In the genomic region with DNA sequence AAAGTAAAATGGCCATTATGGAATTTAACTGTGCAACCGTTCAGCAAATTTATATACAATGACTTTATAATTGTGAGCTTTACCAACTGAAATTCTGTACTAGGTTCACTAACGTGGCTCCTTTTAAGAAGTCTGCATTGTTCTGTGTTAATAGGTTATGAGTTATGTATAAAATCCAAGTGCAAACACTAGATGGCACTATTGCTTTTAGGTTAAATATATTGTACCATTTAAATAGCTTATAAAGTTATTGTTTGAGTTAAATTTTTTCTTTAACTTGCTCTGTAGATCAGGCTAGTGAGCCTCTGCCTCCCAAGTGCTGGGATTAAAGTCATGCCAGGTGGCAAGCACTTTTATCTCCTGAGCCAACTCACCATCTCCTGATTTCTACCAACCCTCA, we compare ENCODE assay signal across 9 mouse cellular contexts. TPM values are rescaled to one million over a fixed set of nuclear protein-coding genes. Genes with fewer than 3 reads are reported as not detected.
DNase-seq lines count a peak whose midpoint lies in the region; ATAC-seq and TF ChIP-seq lines count a peak whose summit lies in the region.
"Had no signal": no experiment of that assay in that cellular context is flagged by ENCODE, and none has a peak within 500 bp of the region (broad histone marks: within the 10 kb centered on the region; RNA-seq: fewer than 3 reads in every experiment).

No protein-coding gene starts in this region.

- ATAC-seq in megakaryocyte progenitor cell, adult 5-6 weeks (replicated peaks; ENCODE audit: poor library complexity): peak; percentile 65
- no peak for ATAC-seq in monocyte, adult 5-6 weeks (replicated peaks; ENCODE audit: insufficient number of reproducible peaks, low FRiP score, low TSS enrichment, poor library complexity, severe bottlenecking)

- no peak for TF ChIP-seq EP300 in CH12.LX (IDR thresholded peaks at IDR 0.05; ENCODE audit: low read length)

- H3K4me3 ChIP-seq in layer of hippocampus, adult 2 months: no peak overlapping the region
- H3K4me3 ChIP-seq in CH12.LX (replicated peaks in 1 of 3; ENCODE audit: low read depth in 2 of 3, low read length in 2 of 3, poor library complexity in 1 of 3): no peak overlapping the region
- H3K4me3 ChIP-seq: limb, embryonic 13.5 days had no signal

- no peak overlapping the region for H3K27ac ChIP-seq in layer of hippocampus, adult 2 months
- H3K27ac ChIP-seq in CH12.LX (ENCODE audit: insufficient read depth, low read depth): no peak overlapping the region
- H3K27ac ChIP-seq: limb, embryonic 13.5 days had no signal

- in situ Hi-C loops in CH12.LX (cut with MboI; ENCODE audit: low pct_ligation_motif_present, low pct_unique_long_range_greater_than_20kb, low sequenced_read_pairs): loop anchor here (5.0 to 10.0 kb wide), 3 partner anchors 181 to 391 kb away; a partner anchor contains a TSS

- peaks cover 0 to 29% of the 10 kb centered on the region in 2 experiments for H3K36me3 ChIP-seq in CH12.LX (replicated peaks in 1 of 2; ENCODE audit: control insufficient read depth in 1 of 2, insufficient read depth in 1 of 2, low read length in 1 of 2)

- TF ChIP-seq RAD21 in CH12.LX (IDR thresholded peaks at IDR 0.05; ENCODE audit: low read depth, low read length): peak; percentile 71

- dilution Hi-C loops in CH12.LX (cut with MboI; ENCODE audit: extremely low pct_ligation_motif_present, extremely low pct_unique_long_range_greater_than_20kb, low sequenced_read_pairs): no loop called here

- DNase-seq in layer of hippocampus, adult 2 months (ENCODE audit: low spot score in 2 of 2): peak in 1 of 2 experiments; percentile 23
- no peak for DNase-seq in layer of hippocampus, adult 8-10 months (ENCODE audit: low spot score in 2 of 2)
- peak; percentile 26 for DNase-seq in CH12.LX (ENCODE audit: extremely low read depth)
- peak; percentile 82 for DNase-seq in brain, embryonic 14.5 days (ENCODE audit: low read depth)
- DNase-seq in natural killer cell, adult 2 months (ENCODE audit: low spot score in 2 of 2): no peak
- DNase-seq: adrenal gland, adult 2 months had no signal

- H3K4me2 ChIP-seq in CH12.LX (ENCODE audit: insufficient read depth, low read depth, poor library complexity, severe bottlenecking): no peak overlapping the region
- H3K4me2 ChIP-seq: limb, embryonic 13.5 days had no signal

- TF ChIP-seq POLR2A in CH12.LX (IDR thresholded peaks at IDR 0.05; ENCODE audit: low read depth, low read length): no peak
- TF ChIP-seq POLR2A in brain, embryonic 14.5 days (IDR thresholded peaks at IDR 0.05; ENCODE audit: borderline replicate concordance, extremely low read depth, insufficient read depth, insufficient read length, poor library complexity, severe bottlenecking): no peak

- no peak overlapping the region for H3K9ac ChIP-seq in CH12.LX (ENCODE audit: insufficient read depth, low read depth)
- H3K9ac ChIP-seq: limb, embryonic 13.5 days had no signal

- H3K9me3 ChIP-seq in CH12.LX (replicated peaks; ENCODE audit: low read length): no peaks in the 10 kb centered on the region
- H3K9me3 ChIP-seq: limb, embryonic 13.5 days had no signal

- no peaks in the 10 kb centered on the region for H3K4me1 ChIP-seq in CH12.LX (ENCODE audit: control insufficient read depth in 1 of 2, insufficient read depth in 2 of 2)
- H3K4me1 ChIP-seq: limb, embryonic 13.5 days had no signal

- H3K79me2 ChIP-seq in CH12.LX (replicated peaks; ENCODE audit: control insufficient read depth, extremely low read depth, insufficient read depth, poor library complexity, severe bottlenecking): no peaks in the 10 kb centered on the region

- no peaks in the 10 kb centered on the region for H3K27me3 ChIP-seq in CH12.LX (replicated peaks)
- H3K27me3 ChIP-seq: limb, embryonic 13.5 days had no signal

- peak; percentile 84 for TF ChIP-seq CTCF in layer of hippocampus, adult 2 months (conservative IDR thresholded peaks at IDR 0.05)
- peak; percentile 6 to 71; a peak in 2 of 4 replicates for TF ChIP-seq CTCF in CH12.LX (conservative IDR thresholded peaks at IDR 0.05 in 1 of 2, IDR thresholded peaks at IDR 0.05 in 1 of 2; ENCODE audit: low read depth in 2 of 2, low read length in 2 of 2)
- TF ChIP-seq CTCF in brain, embryonic 14.5 days (IDR thresholded peaks at IDR 0.05; ENCODE audit: borderline replicate concordance, extremely low read depth, insufficient read depth, insufficient read length): no peak

TF ChIP-seq in CH12.LX, 34 proteins besides CTCF, POLR2A, EP300 and RAD21:
- TF ChIP-seq RCOR1 (conservative IDR thresholded peaks at IDR 0.05; ENCODE audit: low read depth, low read length): no peak
- peak; percentile 55 for TF ChIP-seq SMC3 (IDR thresholded peaks at IDR 0.05; ENCODE audit: low read depth, low read length)
- peak; percentile 32; the same call in 1 of the 2 replicates for TF ChIP-seq JUND (conservative IDR thresholded peaks at IDR 0.05; ENCODE audit: low read depth, low read length)
- 0 out of 2 replicates have a peak, but pooled peaks have one; percentile 15 for TF ChIP-seq ZC3H11A (IDR thresholded peaks at IDR 0.05; ENCODE audit: low read depth, low read length)

RNA-seq across cellular contexts. Expression of a gene that starts 28.7 kb away (rescaled TPM):
- under 1 TPM; 0.22 to 0.38 TPM for total RNA-seq in layer of hippocampus, adult 2 months (2021)
- total RNA-seq in layer of hippocampus, adult 8-10 months (2022): under 1 TPM in 2 of 4 experiments, not detected in 2; 0.27 to 0.31 TPM
- total RNA-seq in CH12.LX (2012; rRNA removed): not detected in 2 replicates
- not detected in 2 replicates for total RNA-seq in CH12.LX (2014; rRNA removed)
- not detected in 2 replicates for polyA plus RNA-seq in CH12.LX (2012; ENCODE audit: insufficient read length, low read depth)
- polyA plus RNA-seq in brain, embryonic 14.5 days (2012; rRNA removed): 0.04 and 0.08 TPM in 2 replicates
- total RNA-seq in megakaryocyte progenitor cell, adult 5-6 weeks (2015): not detected in 2 replicates
- total RNA-seq in megakaryocyte progenitor cell, adult 5-6 weeks (2017): not detected in 2 replicates
- total RNA-seq in monocyte, adult 5-6 weeks (2017): not detected in 3 replicates
- total RNA-seq: adrenal gland, adult 2 months had no signal
- polyA plus RNA-seq: adrenal gland, adult 2 months; limb, embryonic 13.5 days had no signal

Comparison
In these comparisons a context has a peak if more than half of its experiments do, and no peak if none do; other contexts are left out.
1. DNase-seq: peak in CH12.LX (single experiment) and brain, embryonic 14.5 days (single experiment); none in layer of hippocampus, adult 8-10 months (0 of 2) and natural killer cell, adult 2 months (0 of 2).